Mouse (Mus musculus): ENCODE results near the gene Kcnab3.

- TF ChIP-seq POLR2A (IDR thresholded peaks at IDR 0.05; ENCODE audit: low read depth, low read length) = no peak
- no peak for TF ChIP-seq CTCF (IDR thresholded peaks at IDR 0.05; ENCODE audit: extremely low read depth, insufficient read length, insufficient replicate concordance, low read depth, low read length)
Observed at GRCm38 (mm10) chr11:69327648-69328047, 1.6 kb downstream of the Kcnab3 start.

Data from small intestine, adult 2 months (tissue).